ENCODE assay signal across 10 mouse cellular contexts in the genomic region with DNA sequence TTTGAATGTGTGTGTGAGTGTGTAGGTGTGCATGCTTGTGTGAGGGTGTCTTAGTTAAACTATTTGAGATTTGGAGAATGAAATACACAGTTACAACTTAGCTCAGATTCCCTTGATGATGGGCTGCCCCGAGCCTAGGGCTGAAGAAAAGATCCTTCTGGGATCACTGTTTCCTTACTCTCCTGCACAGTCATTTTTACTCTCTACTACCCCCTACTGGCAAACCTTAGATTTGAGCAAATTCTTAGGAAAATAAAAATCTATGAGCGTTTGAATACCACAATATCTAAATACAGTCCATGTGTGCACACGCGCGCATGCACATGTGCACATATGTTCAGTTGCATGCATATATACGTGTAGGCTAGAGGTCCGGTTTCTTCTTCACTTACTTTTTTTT. TPM values are rescaled to one million over a fixed set of nuclear protein-coding genes. Genes with fewer than 3 reads are reported as not detected.
DNase-seq lines count a peak whose midpoint lies in the region; ATAC-seq and TF ChIP-seq lines count a peak whose summit lies in the region.
"Had no signal": no experiment of that assay in that cellular context is flagged by ENCODE, and none has a peak within 500 bp of the region (broad histone marks: within the 10 kb centered on the region; RNA-seq: fewer than 3 reads in every experiment).

No protein-coding gene starts in this region.

- TF ChIP-seq CTCF in liver, embryonic 14.5 days (IDR thresholded peaks at IDR 0.05; ENCODE audit: low read depth), result peak; percentile 42

- H3K9ac ChIP-seq in liver, embryonic 14.5 days (replicated peaks), result no peak overlapping the region
- no peak overlapping the region for H3K9ac ChIP-seq in limb, embryonic 12.5 days (replicated peaks)
- H3K9ac ChIP-seq: embryonic facial prominence, embryonic 12.5 days had no signal

- no peaks in the 10 kb centered on the region for H3K36me3 ChIP-seq in liver, embryonic 14.5 days (replicated peaks; ENCODE audit: control insufficient read depth, insufficient read depth, low read depth)
- no peaks in the 10 kb centered on the region for H3K36me3 ChIP-seq in limb, embryonic 12.5 days
- H3K36me3 ChIP-seq: embryonic facial prominence, embryonic 12.5 days had no signal

- H3K4me1 ChIP-seq in liver, embryonic 14.5 days (replicated peaks; ENCODE audit: control insufficient read depth in 2 of 2, insufficient read depth in 2 of 2, low read length in 1 of 2), result no peaks in the 10 kb centered on the region
- H3K4me1 ChIP-seq in limb, embryonic 12.5 days (replicated peaks), result no peaks in the 10 kb centered on the region
- H3K4me1 ChIP-seq: embryonic facial prominence, embryonic 12.5 days had no signal

- H3K4me3 ChIP-seq in liver, embryonic 14.5 days (ENCODE audit: insufficient read depth in 1 of 2, low read depth in 2 of 2, low read length in 2 of 2), result no peak overlapping the region
- H3K4me3 ChIP-seq in limb, embryonic 12.5 days (replicated peaks), result no peak overlapping the region
- H3K4me3 ChIP-seq: embryonic facial prominence, embryonic 12.5 days had no signal

- WGBS in liver, embryonic 14.5 days (ENCODE audit: insufficient replicate concordance), result 59% methylated on average over 7 of the region's 7 CpGs
- 76% methylated on average over 7 of the region's 7 CpGs for WGBS in limb, embryonic 12.5 days

- no peak overlapping the region for H3K27ac ChIP-seq in liver, embryonic 14.5 days
- H3K27ac ChIP-seq in limb, embryonic 12.5 days, result no peak overlapping the region
- H3K27ac ChIP-seq: embryonic facial prominence, embryonic 12.5 days had no signal

- no peak overlapping the region for H3K4me2 ChIP-seq in liver, embryonic 14.5 days (ENCODE audit: low read depth)
- no peak overlapping the region for H3K4me2 ChIP-seq in limb, embryonic 12.5 days
- H3K4me2 ChIP-seq: embryonic facial prominence, embryonic 12.5 days had no signal

- no peak for TF ChIP-seq EP300 in liver, embryonic 14.5 days (IDR thresholded peaks at IDR 0.05; ENCODE audit: low read depth)

- ATAC-seq in liver, embryonic 14.5 days (ENCODE audit: insufficient read depth), result no peak
- peak; percentile 63 for ATAC-seq in limb, embryonic 12.5 days (ENCODE audit: insufficient number of reproducible peaks, insufficient read depth, low FRiP score, low TSS enrichment, low read depth)

- H3K9me3 ChIP-seq in liver, embryonic 14.5 days (ENCODE audit: control insufficient read depth, low read length), result no peaks in the 10 kb centered on the region
- no peaks in the 10 kb centered on the region for H3K9me3 ChIP-seq in limb, embryonic 12.5 days
- H3K9me3 ChIP-seq: embryonic facial prominence, embryonic 12.5 days had no signal

- H3K27me3 ChIP-seq in liver, embryonic 14.5 days (ENCODE audit: control insufficient read depth, insufficient read depth, low read length), result no peaks in the 10 kb centered on the region
- no peaks in the 10 kb centered on the region for H3K27me3 ChIP-seq in limb, embryonic 12.5 days
- H3K27me3 ChIP-seq: embryonic facial prominence, embryonic 12.5 days had no signal

- no peak for DNase-seq in liver, embryonic 14.5 days (ENCODE audit: low read depth in 3 of 3, low spot score in 3 of 3)
- DNase-seq in liver, result no peak
- peak; percentile 34 for DNase-seq in ES-CJ7 (ENCODE audit: low read depth, low spot score)
- DNase-seq in ZHBTc4 (ENCODE audit: low read depth, low spot score), result peak; percentile 52
- DNase-seq in ovary, postnatal 10 days (ENCODE audit: low spot score), result no peak
- DNase-seq in left cerebral cortex, adult 18-20 months (ENCODE audit: low spot score in 2 of 2), result no peak
- DNase-seq in layer of hippocampus, postnatal 36 days, result no peak
- DNase-seq: kidney, adult 18-20 months had no signal

RNA-seq across cellular contexts. Expression of a gene that starts 35.1 kb away (rescaled TPM):
- 0.04 TPM in 1 of 2 replicates, not detected in the other for polyA plus RNA-seq in liver, embryonic 14.5 days (2012; rRNA removed)
- polyA plus RNA-seq in liver, embryonic 14.5 days (2014; fragmentation: Nextera tagmentation; extraction: Ambion mirVana), result 0.15 and 0.32 TPM in 2 replicates
- not detected in 2 replicates for polyA plus RNA-seq in limb, embryonic 12.5 days (2016; fragmentation: Nextera tagmentation; extraction: Ambion mirVana)
- under 1 TPM in 1 of 2 experiments, not detected in 1; 0.37 TPM for total RNA-seq in left cerebral cortex, adult 18-20 months (2021)
- total RNA-seq in layer of hippocampus, postnatal 36 days (2021), result under 1 TPM; 0.60 to 0.99 TPM

RNA-seq across cellular contexts. Expression of a gene that starts 44.5 kb away (rescaled TPM):
- 0.05 and 0.11 TPM in 2 replicates for polyA plus RNA-seq in liver, embryonic 14.5 days (2012; rRNA removed)
- polyA plus RNA-seq in liver, embryonic 14.5 days (2014; fragmentation: Nextera tagmentation; extraction: Ambion mirVana), result 0.11 and 0.25 TPM in 2 replicates
- polyA plus RNA-seq in limb, embryonic 12.5 days (2016; fragmentation: Nextera tagmentation; extraction: Ambion mirVana), result 3.2 and 4.1 TPM in 2 replicates
- total RNA-seq in left cerebral cortex, adult 18-20 months (2021), result not detected
- total RNA-seq in layer of hippocampus, postnatal 36 days (2021), result not detected

Comparison
In these comparisons a context has a peak if more than half of its experiments do, and no peak if none do; other contexts are left out.
1. DNase-seq: peak in ES-CJ7 (single experiment) and ZHBTc4 (single experiment); none in liver, embryonic 14.5 days (0 of 3), liver (single experiment), ovary, postnatal 10 days (single experiment), left cerebral cortex, adult 18-20 months (0 of 2) and layer of hippocampus, postnatal 36 days (0 of 2).